Mouse (Mus musculus) midbrain, embryonic 12.5 days (tissue): ENCODE data around the gene Olfr959. TPM values are rescaled to one million over a fixed set of nuclear protein-coding genes. Genes with fewer than 3 reads are reported as not detected.
A peak's percentile ranks its signal among the peaks of the same experiment; 100 is the strongest.

Source experiments
- ATAC-seq: fragments of 200-750 bp; cut with Nextera tagmentation; 2 replicates; pipeline ENCODE4 v1.8.0; 2017; ENCODE audit warnings: low read depth, moderate TSS enrichment, moderate library complexity; ENCODE audit not compliant: low FRiP score
- H3K27ac ChIP-seq: fragments of 300-500 bp; sonication (generic); replicated peaks from 2 replicates; pipeline ENCODE4 v1.5.1; 2016; ENCODE audit warnings: mild to moderate bottlenecking
- H3K27me3 ChIP-seq: fragments of 300-500 bp; sonication (generic); 2 replicates; pipeline ENCODE4 v1.6.1; 2016; ENCODE audit warnings: mild to moderate bottlenecking
- H3K36me3 ChIP-seq: fragments of 300-500 bp; sonication (generic); 2 replicates; pipeline ENCODE4 v1.6.1; 2016
- H3K4me1 ChIP-seq: fragments of 300-500 bp; sonication (generic); 2 replicates; pipeline ENCODE4 v1.6.1; 2016
- H3K4me2 ChIP-seq: fragments of 300-500 bp; sonication (generic); replicated peaks from 2 replicates; pipeline ENCODE4 v1.6.1; 2016; ENCODE audit warnings: mild to moderate bottlenecking, moderate library complexity
- H3K4me3 ChIP-seq: fragments of 300-500 bp; sonication (generic); 2 replicates; pipeline ENCODE4 v1.5.1; 2016; ENCODE audit warnings: mild to moderate bottlenecking
- H3K9ac ChIP-seq: fragments of 300-500 bp; sonication (generic); replicated peaks from 2 replicates; pipeline ENCODE4 v1.6.1; 2016; ENCODE audit warnings: mild to moderate bottlenecking, moderate library complexity
- H3K9me3 ChIP-seq: fragments of 300-500 bp; sonication (generic); 2 replicates; pipeline ENCODE4 v1.6.1; 2016; ENCODE audit warnings: mild to moderate bottlenecking
- WGBS: fragments of 180-500 bp; shearing (Covaris S2); methylation state at CpG from one replicate; pipeline ENCODE4 v1.1.7; 2016; 5-methylcytosine and 5-hydroxymethylcytosine counted together
- polyA plus RNA-seq: library from polyadenylated mRNA; unstranded; fragments of >200 nt; fragmentation: Nextera tagmentation; extraction: Ambion mirVana; gene quantifications from 2 replicates; pipeline ENCODE4 v1.2.1, GENCODE M21; 2016

The Olfr959 gene
- polyA plus RNA-seq, 1 experiment from 2014 or later = not detected

DNA sequence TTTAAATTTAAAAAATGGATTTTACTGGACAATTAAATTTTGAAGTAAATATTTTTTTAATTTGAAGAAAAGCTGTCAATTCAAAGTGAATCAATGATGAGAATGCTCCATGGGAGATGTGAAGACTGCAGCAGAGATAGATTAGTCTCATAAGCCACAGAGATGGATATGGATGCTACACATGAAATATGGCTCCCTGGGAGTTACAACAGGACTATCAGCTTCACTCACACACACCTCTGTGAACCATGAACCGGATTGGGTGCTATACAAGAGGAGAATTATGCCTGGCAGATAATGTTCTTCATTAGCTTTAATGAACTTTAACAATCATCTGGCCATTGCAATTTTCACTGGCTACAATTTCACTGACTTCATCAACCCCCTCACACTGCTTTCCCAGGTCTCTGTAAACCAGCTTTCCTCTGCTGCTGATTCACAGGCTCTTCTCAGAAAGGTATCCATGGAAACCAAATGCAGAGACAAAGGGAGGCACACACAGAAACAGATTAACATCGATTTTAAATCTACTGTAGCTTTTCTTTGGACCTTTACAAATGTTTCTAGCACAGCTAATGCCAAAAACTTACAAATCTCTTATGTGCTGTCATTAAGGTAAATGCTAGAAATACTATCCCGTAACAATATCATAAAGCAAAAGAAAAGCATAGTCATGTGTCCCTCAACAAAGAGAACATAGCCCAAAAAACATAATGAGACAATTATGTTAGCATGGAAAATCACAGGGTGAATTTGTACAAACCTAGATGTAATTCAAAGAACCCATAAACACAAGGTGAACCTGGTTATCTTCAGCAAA lies 17.6 kb downstream of the Olfr959 start:
- Histone ChIP-seq H3K4me3 (no peak overlapping the region), H3K9me3 (no peaks in the 10 kb centered on the region), H3K27ac (peak overlapping the region; percentile 86), H3K36me3 (no peaks in the 10 kb centered on the region), H3K4me2 (peak overlapping the region; percentile 13), H3K27me3 (no peaks in the 10 kb centered on the region), H3K4me1 (peaks cover 8% of the 10 kb centered on the region), H3K9ac (no peak overlapping the region)
- ATAC-seq = peak; percentile 91
- WGBS = 28% methylated on average over 3 of the region's 3 CpGs

DNA sequence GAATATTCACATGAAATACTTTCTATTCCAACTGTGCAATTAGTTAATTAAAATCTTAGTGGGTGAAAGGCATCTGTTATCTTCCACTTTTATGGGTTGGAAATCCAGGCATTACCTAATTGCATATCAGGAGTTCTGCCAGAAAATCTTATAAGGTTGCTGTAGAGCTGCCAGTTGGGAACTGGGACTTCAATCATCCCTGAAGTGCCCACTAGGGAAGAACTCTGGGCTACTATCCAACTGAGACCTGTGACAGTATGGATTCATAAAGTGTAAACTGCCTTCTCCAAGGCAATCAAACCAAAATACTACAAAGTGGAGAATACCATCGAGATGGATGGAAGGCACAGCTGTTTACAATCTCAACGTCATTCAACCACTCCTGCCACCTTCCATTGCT lies 21.4 kb downstream of the Olfr959 start, which contains the start of gene Olfr958:
Olfr958 (minus strand) TSS at position 109 of the 400 bp plus-strand sequence.
- 79% methylated on average over 2 of the region's 2 CpGs for WGBS

DNA sequence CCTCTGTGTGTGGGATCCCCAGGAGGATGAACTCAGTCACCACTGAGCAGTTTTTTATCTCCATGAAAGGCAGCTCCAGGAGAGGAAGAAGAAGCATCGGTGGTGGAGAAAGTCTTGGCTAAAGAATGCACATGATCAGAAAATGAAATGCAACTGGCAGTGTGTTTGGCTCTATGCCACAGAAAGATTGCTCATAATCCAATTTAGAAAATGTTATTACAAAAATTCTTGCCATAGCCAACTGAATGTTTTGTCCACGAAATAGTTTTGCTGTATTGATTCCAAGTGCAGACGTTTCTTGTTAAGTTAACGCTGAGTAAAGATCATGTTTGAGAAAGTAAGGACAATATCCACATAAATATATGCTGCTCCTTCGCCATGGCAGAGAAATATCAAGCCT lies 24.6 kb downstream of the Olfr959 start:
- Histone ChIP-seq H3K27me3 (no peaks in the 10 kb centered on the region), H3K4me1 (no peaks in the 10 kb centered on the region), H3K36me3 (no peaks in the 10 kb centered on the region), H3K4me3 (no peak overlapping the region), H3K27ac (no peak overlapping the region), H3K4me2 (no peak overlapping the region), H3K9ac (no peak overlapping the region), H3K9me3 (no peaks in the 10 kb centered on the region)
- no peak for ATAC-seq
- 84% methylated on average over 5 of the region's 5 CpGs for WGBS

More for the DNA sequence above, 21.4 kb downstream of the Olfr959 start, which contains the start of gene Olfr958:
- Histone ChIP-seq H3K4me1 (peaks cover 8% of the 10 kb centered on the region), H3K9ac (no peak within 1 kb of the TSS), H3K27ac (no peak within 1 kb of the TSS), H3K9me3 (no peaks in the 10 kb centered on the region), H3K36me3 (no peaks in the 10 kb centered on the region), H3K27me3 (no peaks in the 10 kb centered on the region), H3K4me3 (no peak within 1 kb of the TSS), H3K4me2 (no peak within 1 kb of the TSS)
- ATAC-seq = no peak

DNA sequence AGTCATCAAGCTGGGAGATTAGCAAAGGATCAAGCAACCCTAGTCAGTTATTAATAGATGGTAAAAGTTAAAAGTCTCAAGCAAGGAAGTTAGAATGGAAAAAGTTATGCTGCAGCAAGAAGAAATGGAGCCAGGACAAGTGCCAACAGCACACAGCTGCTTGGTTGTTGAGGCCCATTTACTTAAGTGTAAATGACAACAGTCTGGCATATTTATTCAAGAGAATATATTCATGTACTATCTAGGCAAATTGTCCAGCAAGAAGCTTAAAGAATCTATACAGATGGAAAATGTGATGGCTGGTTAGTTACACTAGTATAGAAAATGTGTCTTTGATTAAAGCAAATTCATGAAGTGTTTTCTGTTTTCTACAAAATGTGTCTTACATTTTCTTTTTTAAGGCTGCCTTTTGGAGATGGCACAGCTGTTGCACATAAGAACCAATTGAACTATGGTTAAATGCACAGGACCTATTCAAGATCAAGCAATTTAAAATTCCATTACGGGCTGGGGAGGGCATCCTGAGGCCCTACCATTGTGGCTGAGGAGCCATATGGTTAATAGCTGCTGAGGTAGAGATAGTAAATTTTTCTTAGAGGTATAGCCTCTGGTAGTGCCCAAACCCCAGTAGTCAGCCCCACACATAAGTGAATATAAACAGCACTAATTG lies 51.6 kb downstream of the Olfr959 start:
- no peaks in the 10 kb centered on the region for H3K9me3 ChIP-seq
- ATAC-seq = no peak
- H3K27ac ChIP-seq = no peak overlapping the region
- WGBS = 97% methylated on average over 1 of the region's 1 CpGs
- H3K36me3 ChIP-seq = no peaks in the 10 kb centered on the region
- H3K9ac ChIP-seq = no peak overlapping the region
- H3K27me3 ChIP-seq = no peaks in the 10 kb centered on the region
- no peaks in the 10 kb centered on the region for H3K4me1 ChIP-seq
- no peak overlapping the region for H3K4me2 ChIP-seq
- no peak overlapping the region for H3K4me3 ChIP-seq

Other genes with a start within 250 kb of the Olfr959 start
- not detected in 2 replicates for gene Olfr948, start 249.5 kb downstream of the Olfr959 start, polyA plus RNA-seq
- gene Olfr951, start 188.2 kb downstream of the Olfr959 start, polyA plus RNA-seq = not detected in 2 replicates
- not detected in 2 replicates for gene Olfr952, start 148.4 kb downstream of the Olfr959 start, polyA plus RNA-seq
- not detected in 2 replicates for gene Olfr954, start 118.9 kb downstream of the Olfr959 start, polyA plus RNA-seq
- not detected in 2 replicates for gene Olfr955, start 103.6 kb downstream of the Olfr959 start, polyA plus RNA-seq
- not detected in 2 replicates for gene Olfr44, start 81.6 kb downstream of the Olfr959 start, polyA plus RNA-seq
- gene Olfr957, start 59.8 kb downstream of the Olfr959 start, polyA plus RNA-seq = not detected in 2 replicates
- not detected in 2 replicates for gene Olfr958, start 21.5 kb downstream of the Olfr959 start, polyA plus RNA-seq
- 23.2 and 23.6 TPM in 2 replicates for gene AW551984, start 28.8 kb upstream of the Olfr959 start, polyA plus RNA-seq
- gene Olfr148, start 35.1 kb upstream of the Olfr959 start, polyA plus RNA-seq = not detected in 2 replicates
- not detected in 2 replicates for gene Olfr960, start 45.8 kb upstream of the Olfr959 start, polyA plus RNA-seq
- not detected in 2 replicates for gene Olfr961, start 69.5 kb upstream of the Olfr959 start, polyA plus RNA-seq
- gene Olfr963, start 91.6 kb upstream of the Olfr959 start, polyA plus RNA-seq = not detected in 2 replicates
- gene Olfr149, start 131.5 kb upstream of the Olfr959 start, polyA plus RNA-seq = 0.11 TPM in 1 of 2 replicates, not detected in the other
- gene Olfr965, start 135.8 kb upstream of the Olfr959 start, polyA plus RNA-seq = not detected in 2 replicates
- not detected in 2 replicates for gene Olfr150, start 155.4 kb upstream of the Olfr959 start, polyA plus RNA-seq
- not detected in 2 replicates for gene Olfr967, start 170.7 kb upstream of the Olfr959 start, polyA plus RNA-seq
- gene Olfr968, start 207.7 kb upstream of the Olfr959 start, polyA plus RNA-seq = not detected in 2 replicates
- gene Olfr969, start 215.4 kb upstream of the Olfr959 start, polyA plus RNA-seq = not detected in 2 replicates
- not detected in 2 replicates for gene Olfr970, start 233.3 kb upstream of the Olfr959 start, polyA plus RNA-seq